Mouse (Mus musculus) forebrain, embryonic 11.5 days (tissue): ENCODE measurements around the gene Mdm2. TPM values are rescaled to one million over a fixed set of nuclear protein-coding genes. Genes with fewer than 3 reads are reported as not detected.

Source experiments
- ATAC-seq: fragments of 200-750 bp; cut with Nextera tagmentation; replicated peaks from 2 replicates; pipeline ENCODE4 v1.8.0; 2017; ENCODE audit warnings: moderate TSS enrichment; ENCODE audit not compliant: low FRiP score
- DNase-seq: peaks from one replicate; pipeline ENCODE4 v3.0.0-alpha.2; 2017; ENCODE audit warnings: low spot score
- H3K27ac ChIP-seq: fragments of 300-500 bp; sonication (generic); 2 replicates; pipeline ENCODE4 v1.5.1; 2014; ENCODE audit warnings: low read depth, low read length
- H3K27me3 ChIP-seq: fragments of 300-500 bp; sonication (generic); 2 replicates; pipeline ENCODE4 v1.6.1; 2014; ENCODE audit warnings: mild to moderate bottlenecking, low read length, mixed read lengths; ENCODE audit not compliant: control insufficient read depth, insufficient read depth
- H3K36me3 ChIP-seq: fragments of 300-500 bp; sonication (generic); 2 replicates; pipeline ENCODE4 v1.6.1; 2014; ENCODE audit warnings: mild to moderate bottlenecking, low read length, moderate library complexity, mixed read lengths; ENCODE audit not compliant: control insufficient read depth, insufficient read depth
- H3K4me1 ChIP-seq: fragments of 300-500 bp; sonication (generic); replicated peaks from 2 replicates; pipeline ENCODE4 v1.6.1; 2014; ENCODE audit warnings: low read length, mixed read lengths; ENCODE audit not compliant: control insufficient read depth, insufficient read depth
- H3K4me2 ChIP-seq: fragments of 300-500 bp; sonication (generic); 2 replicates; pipeline ENCODE4 v1.6.1; 2014; ENCODE audit warnings: low read depth, mild to moderate bottlenecking, low read length, moderate library complexity, mixed read lengths; ENCODE audit not compliant: severe bottlenecking
- H3K4me3 ChIP-seq: fragments of 300-500 bp; sonication (generic); 2 replicates; pipeline ENCODE4 v1.5.1; 2014; ENCODE audit warnings: low read depth, low read length
- H3K9ac ChIP-seq: fragments of 300-500 bp; sonication (generic); 2 replicates; pipeline ENCODE4 v1.6.1; 2014; ENCODE audit warnings: low read length
- H3K9me3 ChIP-seq: fragments of 300-500 bp; sonication (generic); 2 replicates; pipeline ENCODE4 v1.6.1; 2016; ENCODE audit warnings: low read length, mixed read lengths; ENCODE audit not compliant: control insufficient read depth
- WGBS: fragments of 180-500 bp; shearing (Covaris S2); extraction: QIAGEN DNeasy Blood & Tissue Kit; methylation state at CpG from one replicate; pipeline ENCODE4 v1.1.7; 2014; 5-methylcytosine and 5-hydroxymethylcytosine counted together
- polyA plus RNA-seq: library from polyadenylated mRNA; unstranded; fragments of >200 nt; fragmentation: Nextera tagmentation; extraction: Ambion mirVana; gene quantifications from 2 replicates; pipeline ENCODE4 v1.2.1, GENCODE M21; 2014

The Mdm2 gene
- polyA plus RNA-seq, 1 experiment from 2014 or later: 91.6 TPM

DNA sequence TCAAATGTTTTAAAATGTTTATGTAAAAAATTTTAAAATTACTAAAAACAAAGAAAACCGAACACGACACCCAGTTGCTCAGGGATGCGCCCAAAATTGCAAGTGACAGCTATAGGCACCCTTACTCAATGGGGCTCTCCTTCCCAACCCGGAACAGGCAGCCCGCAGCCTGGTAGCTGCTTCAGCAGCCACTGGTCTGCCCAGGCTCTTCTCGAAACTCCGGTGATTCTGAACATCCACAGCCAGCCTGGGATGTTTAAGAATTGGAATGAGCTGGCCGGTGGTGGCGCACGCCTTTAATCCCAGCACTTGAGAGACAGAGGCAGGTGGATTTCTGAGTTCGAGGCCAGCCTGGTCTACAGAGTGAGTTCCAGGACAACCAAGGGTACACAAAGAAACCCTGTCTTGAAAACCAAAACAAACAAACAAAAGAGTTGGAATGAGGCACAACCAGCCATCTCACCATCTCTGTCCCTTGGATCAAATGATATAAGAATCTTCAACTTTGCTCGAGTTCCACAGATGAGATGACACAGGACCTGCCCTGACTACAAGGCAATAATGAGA, 20.2 kb upstream of the Mdm2 start:
- H3K27ac ChIP-seq: no peak overlapping the region
- DNase-seq: no peak
- no peak overlapping the region for H3K9ac ChIP-seq
- no peak overlapping the region for H3K4me2 ChIP-seq
- no peaks in the 10 kb centered on the region for H3K27me3 ChIP-seq
- ATAC-seq: no peak
- H3K36me3 ChIP-seq: no peaks in the 10 kb centered on the region
- no peak overlapping the region for H3K4me3 ChIP-seq
- H3K4me1 ChIP-seq: no peaks in the 10 kb centered on the region
- no peaks in the 10 kb centered on the region for H3K9me3 ChIP-seq
- 96% methylated on average over 12 of the region's 12 CpGs for WGBS

DNA sequence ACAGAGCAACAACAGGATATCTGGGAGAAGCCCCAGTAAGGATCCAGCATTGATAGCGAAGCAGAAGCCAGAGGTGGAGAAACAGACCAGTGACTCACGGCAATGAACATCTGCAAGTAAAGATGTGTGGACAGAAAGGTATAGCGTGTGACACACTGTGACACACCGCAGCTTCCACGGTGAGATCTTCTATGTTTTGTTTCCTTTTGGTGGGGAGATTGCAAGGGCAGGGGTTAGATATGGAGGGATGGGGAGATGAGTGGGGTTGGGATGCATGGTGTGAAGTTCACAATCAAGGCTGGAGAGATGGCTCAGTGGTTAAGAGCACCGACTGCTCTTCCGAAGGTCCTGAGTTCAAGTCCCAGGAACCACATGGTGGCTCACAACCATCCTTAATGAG, 19.6 kb upstream of the Mdm2 start:
- no peak overlapping the region for H3K4me2 ChIP-seq
- no peaks in the 10 kb centered on the region for H3K27me3 ChIP-seq
- no peaks in the 10 kb centered on the region for H3K4me1 ChIP-seq
- no peak overlapping the region for H3K27ac ChIP-seq
- ATAC-seq: no peak
- no peaks in the 10 kb centered on the region for H3K9me3 ChIP-seq
- no peak overlapping the region for H3K4me3 ChIP-seq
- no peaks in the 10 kb centered on the region for H3K36me3 ChIP-seq
- no peak overlapping the region for H3K9ac ChIP-seq
- DNase-seq: no peak
- 96% methylated on average over 7 of the region's 7 CpGs for WGBS

DNA sequence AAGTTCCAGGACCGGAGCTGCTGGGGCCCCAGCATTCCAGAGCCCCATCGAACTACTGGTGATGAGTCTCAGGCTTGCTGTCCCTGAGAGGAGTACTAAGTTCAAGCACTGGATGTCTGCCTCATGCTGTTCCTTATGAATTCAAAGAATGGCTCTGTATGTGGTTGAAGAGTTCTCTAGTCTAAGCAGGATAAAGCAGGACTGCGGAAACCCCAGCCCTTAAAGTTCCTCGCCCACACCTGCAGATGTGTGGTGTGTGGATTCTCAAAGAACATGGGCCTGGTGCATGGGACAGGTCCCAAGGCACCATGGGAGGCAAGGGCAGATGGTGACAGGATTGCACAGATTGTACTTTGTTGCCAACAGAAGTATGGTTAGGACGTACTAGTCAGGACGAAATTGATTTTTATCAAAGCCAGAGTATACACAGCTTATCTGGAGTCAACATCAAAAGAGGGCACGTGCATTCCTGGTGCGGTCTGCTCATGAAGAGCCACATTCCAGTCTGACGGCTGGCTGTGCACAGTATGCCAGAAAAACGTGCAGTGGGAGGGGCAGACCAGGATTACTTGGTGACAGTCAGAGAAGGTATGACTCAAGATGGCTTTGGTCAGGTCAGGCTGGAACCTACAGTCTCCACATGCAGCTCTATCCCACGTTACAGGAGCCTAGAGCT, 18.7 kb upstream of the Mdm2 start:
- no peak overlapping the region for H3K4me3 ChIP-seq
- H3K36me3 ChIP-seq: no peaks in the 10 kb centered on the region
- H3K4me1 ChIP-seq: no peaks in the 10 kb centered on the region
- H3K9me3 ChIP-seq: no peaks in the 10 kb centered on the region
- no peak overlapping the region for H3K9ac ChIP-seq
- no peaks in the 10 kb centered on the region for H3K27me3 ChIP-seq
- no peak for DNase-seq
- 83% methylated on average over 11 of the region's 11 CpGs for WGBS
- H3K27ac ChIP-seq: no peak overlapping the region
- no peak for ATAC-seq
- no peak overlapping the region for H3K4me2 ChIP-seq

DNA sequence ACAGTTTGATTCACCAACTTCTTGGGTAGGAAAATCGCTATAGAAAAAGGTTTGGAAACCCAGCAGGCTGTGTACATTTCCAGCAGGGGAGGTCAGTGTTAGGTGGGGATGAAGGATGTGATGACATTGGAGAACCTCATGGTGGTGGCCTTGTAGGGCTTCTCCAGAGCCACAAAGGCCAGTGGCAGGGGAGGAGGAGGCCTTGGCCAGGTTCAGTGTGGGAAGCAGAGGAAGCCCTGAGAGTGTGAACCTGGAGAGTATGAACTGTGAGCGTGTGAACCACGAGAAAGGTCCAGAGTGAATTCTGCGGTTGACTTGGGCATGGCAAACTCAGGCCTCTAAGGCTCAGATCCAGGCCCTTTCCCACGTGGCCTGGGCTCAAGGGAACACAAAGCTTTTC, 18.0 kb upstream of the Mdm2 start:
- 79% methylated on average over 5 of the region's 5 CpGs for WGBS
- no peak overlapping the region for H3K9ac ChIP-seq

DNA sequence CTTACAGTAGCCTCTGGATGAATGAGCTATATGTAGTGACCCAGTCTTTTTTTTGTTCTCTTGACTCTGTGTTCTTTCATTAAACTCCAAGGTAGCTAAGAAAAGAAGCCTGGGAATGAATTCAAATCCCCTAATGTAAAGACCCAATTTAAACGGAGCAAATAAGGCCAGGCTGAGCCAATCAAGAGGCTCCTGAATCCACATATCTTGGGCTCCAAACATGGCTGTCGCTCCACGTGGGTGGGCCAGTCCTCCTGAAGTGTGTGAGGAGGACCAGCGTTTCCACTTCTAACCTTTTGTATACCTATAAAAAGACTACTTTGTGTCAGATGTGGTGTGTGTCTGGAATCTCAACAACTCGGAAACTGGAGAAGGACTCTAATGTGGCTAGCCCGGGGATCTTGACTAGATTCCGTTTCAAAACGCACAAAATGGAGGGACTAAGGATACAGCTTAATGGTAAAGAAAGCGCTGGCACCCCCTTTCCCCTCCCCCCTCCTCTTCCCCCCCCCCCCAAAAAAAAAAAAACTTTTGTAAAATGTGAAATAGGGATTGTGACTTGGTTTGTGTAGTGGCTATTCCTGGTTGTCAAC, 17.1 kb upstream of the Mdm2 start:
- Histone ChIP-seq H3K4me1 (no peaks in the 10 kb centered on the region), H3K9ac (no peak overlapping the region), H3K36me3 (no peaks in the 10 kb centered on the region), H3K27me3 (no peaks in the 10 kb centered on the region), H3K9me3 (no peaks in the 10 kb centered on the region), H3K4me3 (no peak overlapping the region), H3K27ac (no peak overlapping the region), H3K4me2 (no peak overlapping the region)
- no peak for ATAC-seq
- 85% methylated on average over 9 of the region's 9 CpGs for WGBS
- no peak for DNase-seq

More for the DNA sequence above, 18.0 kb upstream of the Mdm2 start:
- Histone ChIP-seq H3K4me2 (no peak overlapping the region), H3K9me3 (no peaks in the 10 kb centered on the region), H3K27me3 (no peaks in the 10 kb centered on the region), H3K36me3 (no peaks in the 10 kb centered on the region), H3K4me1 (no peaks in the 10 kb centered on the region), H3K27ac (no peak overlapping the region), H3K4me3 (no peak overlapping the region)
- ATAC-seq (no peak), DNase-seq (no peak)

DNA sequence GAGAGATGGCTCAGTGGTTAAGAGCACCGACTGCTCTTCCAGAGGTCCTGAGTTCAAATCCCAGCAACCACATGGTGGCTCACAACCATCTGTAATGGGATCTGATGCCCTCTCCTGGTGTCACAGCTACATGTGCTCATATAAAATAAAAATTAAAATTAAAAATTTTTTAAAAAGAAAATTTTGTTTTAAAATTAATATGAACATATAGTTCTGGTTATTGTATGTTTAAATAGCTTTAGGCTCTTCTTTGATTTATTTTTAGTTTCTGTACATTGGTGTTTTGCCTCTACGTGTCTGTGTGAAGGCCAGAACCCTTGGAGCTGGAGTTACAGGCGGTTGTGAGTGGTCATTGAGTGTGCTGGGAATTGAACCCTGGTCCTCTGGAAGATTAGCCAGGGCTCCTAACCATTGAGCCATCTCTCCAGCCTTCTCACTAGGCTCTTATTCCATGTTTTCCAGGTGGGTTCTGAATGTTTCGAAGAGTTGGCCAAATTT, 16.4 kb upstream of the Mdm2 start:
- no peaks in the 10 kb centered on the region for H3K27me3 ChIP-seq

DNA sequence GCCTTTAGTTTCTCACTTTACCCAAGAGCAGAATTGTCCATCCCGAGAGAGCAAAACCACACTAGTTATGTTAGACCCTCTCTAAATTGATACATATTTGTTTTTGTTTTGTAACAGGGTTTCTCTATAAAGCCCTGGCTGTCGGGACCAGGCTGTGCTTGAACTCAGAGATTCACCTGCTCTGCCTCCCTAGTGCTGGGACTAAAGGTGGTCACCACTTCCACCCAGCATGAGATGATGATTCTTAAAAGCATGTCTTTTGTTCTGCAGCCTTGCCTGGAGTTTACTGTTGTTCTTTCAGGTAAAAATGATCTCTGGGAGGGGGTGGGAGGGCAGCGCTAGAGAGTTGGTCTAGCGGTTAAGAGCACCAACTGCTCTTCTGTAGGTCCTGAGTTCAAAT, 15.8 kb upstream of the Mdm2 start:
- 92% methylated on average over 4 of the region's 4 CpGs for WGBS
- H3K27ac ChIP-seq: no peak overlapping the region

More for the DNA sequence above, 16.4 kb upstream of the Mdm2 start:
- Histone ChIP-seq H3K9me3 (no peaks in the 10 kb centered on the region), H3K4me3 (no peak overlapping the region), H3K9ac (no peak overlapping the region), H3K27ac (no peak overlapping the region), H3K36me3 (no peaks in the 10 kb centered on the region), H3K4me1 (no peaks in the 10 kb centered on the region), H3K4me2 (no peak overlapping the region)
- DNase-seq (no peak), ATAC-seq (no peak)
- WGBS: 93% methylated on average over 4 of the region's 4 CpGs

DNA sequence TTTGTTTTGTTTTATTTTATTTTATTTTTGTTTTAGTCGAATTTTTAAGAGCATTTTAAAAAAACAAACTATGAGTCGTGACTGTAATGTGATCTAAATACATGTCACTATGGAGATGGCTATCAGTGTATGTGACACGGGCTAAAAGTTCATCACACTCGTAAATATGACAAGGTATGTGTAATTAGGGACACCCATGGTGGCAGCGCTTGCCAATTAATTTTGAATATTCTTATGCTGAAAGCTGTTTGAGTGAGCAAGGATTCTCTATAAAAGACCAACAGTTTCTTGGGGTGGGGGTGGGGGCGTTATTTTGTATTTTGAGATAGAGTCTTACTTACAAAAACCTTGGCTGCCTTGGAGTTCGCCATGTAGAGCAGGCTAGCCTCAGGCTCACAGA, 15.1 kb upstream of the Mdm2 start:
- Histone ChIP-seq H3K9me3 (no peaks in the 10 kb centered on the region), H3K27me3 (no peaks in the 10 kb centered on the region), H3K4me1 (no peaks in the 10 kb centered on the region), H3K27ac (no peak overlapping the region), H3K4me3 (no peak overlapping the region), H3K4me2 (no peak overlapping the region), H3K36me3 (no peaks in the 10 kb centered on the region), H3K9ac (no peak overlapping the region)
- no peak for ATAC-seq
- no peak for DNase-seq
- WGBS: 78% methylated on average over 7 of the region's 7 CpGs

More for the DNA sequence above, 15.8 kb upstream of the Mdm2 start:
- ATAC-seq (no peak), DNase-seq (no peak)
- Histone ChIP-seq H3K4me3 (no peak overlapping the region), H3K4me2 (no peak overlapping the region), H3K36me3 (no peaks in the 10 kb centered on the region), H3K4me1 (no peaks in the 10 kb centered on the region), H3K9ac (no peak overlapping the region), H3K27me3 (no peaks in the 10 kb centered on the region), H3K9me3 (no peaks in the 10 kb centered on the region)
